Mouse (Mus musculus): ENCODE results near the gene Anxa9.
A peak's percentile ranks its signal among the peaks of the same experiment; 100 is the strongest.
"Not testable (repeated sequence)": the region's sequence is repeated elsewhere in the genome, so short reads cannot be mapped to it uniquely, and the experiment has no call there.

Anxa9 gene

GRCm38 (mm10) chr3:95307100-95307499, at the start of gene Anxa9:
TSS of gene Anxa9 (minus strand) at chr3:95307176.
- DNase-seq (ENCODE audit: extremely low read depth, low read depth), result no peak

DNA sequence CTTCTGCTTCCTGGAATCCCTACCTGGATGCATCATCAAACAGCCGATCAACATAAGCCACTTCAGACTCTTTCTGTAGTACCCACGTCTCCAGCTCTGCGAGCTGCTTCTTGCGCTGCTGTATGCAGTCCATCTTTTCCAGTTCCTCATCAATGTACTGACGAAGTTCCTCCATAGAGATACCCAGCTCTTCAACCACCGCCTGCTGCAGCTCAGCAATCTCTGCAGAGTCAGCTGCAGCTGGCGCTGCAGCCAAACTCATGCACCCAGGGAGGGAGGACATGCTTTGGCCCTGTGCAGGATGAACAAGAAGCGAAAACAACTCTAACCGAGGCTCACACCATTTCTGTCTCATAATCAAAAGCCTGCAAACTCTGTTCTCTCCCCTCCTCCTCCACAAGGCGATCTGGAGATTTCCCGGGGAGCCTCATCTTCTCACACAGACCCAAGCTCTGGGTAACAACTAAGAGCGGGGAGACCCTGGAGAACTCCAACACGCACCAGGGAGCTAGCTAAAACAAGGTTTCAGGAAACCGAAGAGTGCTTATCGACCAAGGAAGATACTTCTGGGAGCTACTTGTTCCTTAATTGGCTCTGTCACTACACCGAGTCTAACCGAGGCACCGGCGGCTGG, 49.1 kb upstream of the Anxa9 start:
- DNase-seq (ENCODE audit: extremely low read depth, low read depth), result not testable (repeated sequence)

- DNase-seq (ENCODE audit: extremely low read depth, low read depth), result peak; percentile 75
These were observed 42.5 kb upstream of the Anxa9 start for GRCm38 (mm10) chr3:95349491-95349890.

GRCm38 (mm10) chr3:95348343-95348742, 41.4 kb upstream of the Anxa9 start:
- not testable (repeated sequence) for DNase-seq (ENCODE audit: extremely low read depth, low read depth)

DNA sequence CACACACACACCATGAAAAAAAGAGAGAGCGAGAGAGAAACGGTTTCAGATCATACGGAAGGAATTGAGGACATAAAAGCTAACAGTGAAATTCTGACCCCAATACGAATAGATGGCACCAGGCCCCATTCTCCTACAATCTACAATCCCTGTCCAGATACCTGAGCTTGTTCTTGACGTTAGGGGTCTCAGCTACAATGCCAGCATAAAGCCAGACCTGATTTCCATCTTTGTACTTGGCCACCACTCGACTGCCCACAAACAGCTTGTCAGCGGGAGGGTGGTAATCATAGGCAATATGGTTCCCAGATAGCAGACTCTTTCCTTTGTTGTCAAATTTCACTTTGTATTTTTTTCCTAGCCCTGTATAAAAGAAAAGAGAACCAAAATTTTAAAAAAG, 39.5 kb upstream of the Anxa9 start:
- DNase-seq (ENCODE audit: extremely low read depth, low read depth), result no peak

DNA sequence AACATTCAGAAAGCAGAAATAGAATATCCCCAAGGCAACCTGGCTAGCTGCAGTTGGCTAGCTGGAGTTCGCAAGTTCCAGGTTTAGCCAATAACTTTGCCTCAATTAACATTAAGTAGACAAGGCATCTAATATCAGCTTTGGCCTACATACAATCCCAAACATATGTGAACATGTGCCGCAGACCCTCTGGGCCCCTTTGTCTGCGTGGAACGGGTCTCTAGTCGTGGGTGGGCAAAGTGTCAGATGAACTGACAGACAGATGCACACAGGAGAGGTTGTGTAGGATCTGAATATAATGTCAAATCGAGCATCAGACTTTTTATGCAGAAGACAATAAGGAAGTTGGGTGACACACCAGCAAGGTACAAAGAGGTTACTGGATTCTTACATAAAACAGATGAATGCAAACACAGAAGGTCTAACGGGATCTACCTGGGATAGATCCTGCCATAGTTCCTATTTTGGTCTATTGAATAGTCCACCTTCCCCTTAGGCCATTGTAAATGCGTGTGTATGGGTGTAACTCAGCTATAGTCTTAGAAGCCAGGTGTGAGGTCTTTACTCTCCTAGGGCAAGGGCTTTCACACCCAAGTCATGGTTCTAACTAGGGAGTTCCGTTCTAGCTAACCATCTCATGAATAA, 36.5 kb upstream of the Anxa9 start:
- DNase-seq (ENCODE audit: extremely low read depth, low read depth), result not testable (repeated sequence)

- DNase-seq (ENCODE audit: extremely low read depth, low read depth), result no peak
These were observed 31.3 kb upstream of the Anxa9 start for GRCm38 (mm10) chr3:95338251-95338650.

DNA sequence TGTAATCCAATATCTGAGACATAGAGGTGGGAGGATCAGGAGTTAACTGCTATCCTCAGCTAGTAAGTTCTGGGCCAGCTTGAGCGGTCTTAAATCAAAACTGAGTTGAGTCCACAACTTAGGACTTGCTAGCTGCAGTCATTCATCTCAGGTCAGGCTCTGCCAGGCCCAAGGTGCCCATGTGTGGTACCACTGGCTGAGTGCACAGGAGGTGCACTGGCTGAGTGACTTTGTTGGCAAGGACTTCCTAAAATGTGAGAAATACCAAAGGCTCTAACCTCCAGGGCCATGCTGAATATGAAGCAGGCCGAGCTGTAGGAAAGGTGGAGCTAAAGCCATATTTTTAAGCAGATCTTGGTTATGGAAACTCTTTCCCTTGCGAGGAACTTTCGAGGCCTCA, 30.4 kb upstream of the Anxa9 start:
- no peak for DNase-seq (ENCODE audit: extremely low read depth, low read depth)

- no peak for DNase-seq (ENCODE audit: extremely low read depth, low read depth)
These were observed 24.6 kb upstream of the Anxa9 start for GRCm38 (mm10) chr3:95331528-95331927.

GRCm38 (mm10) chr3:95328803-95329404, 21.9 kb upstream of the Anxa9 start:
- DNase-seq (ENCODE audit: extremely low read depth, low read depth), result no peak

DNA sequence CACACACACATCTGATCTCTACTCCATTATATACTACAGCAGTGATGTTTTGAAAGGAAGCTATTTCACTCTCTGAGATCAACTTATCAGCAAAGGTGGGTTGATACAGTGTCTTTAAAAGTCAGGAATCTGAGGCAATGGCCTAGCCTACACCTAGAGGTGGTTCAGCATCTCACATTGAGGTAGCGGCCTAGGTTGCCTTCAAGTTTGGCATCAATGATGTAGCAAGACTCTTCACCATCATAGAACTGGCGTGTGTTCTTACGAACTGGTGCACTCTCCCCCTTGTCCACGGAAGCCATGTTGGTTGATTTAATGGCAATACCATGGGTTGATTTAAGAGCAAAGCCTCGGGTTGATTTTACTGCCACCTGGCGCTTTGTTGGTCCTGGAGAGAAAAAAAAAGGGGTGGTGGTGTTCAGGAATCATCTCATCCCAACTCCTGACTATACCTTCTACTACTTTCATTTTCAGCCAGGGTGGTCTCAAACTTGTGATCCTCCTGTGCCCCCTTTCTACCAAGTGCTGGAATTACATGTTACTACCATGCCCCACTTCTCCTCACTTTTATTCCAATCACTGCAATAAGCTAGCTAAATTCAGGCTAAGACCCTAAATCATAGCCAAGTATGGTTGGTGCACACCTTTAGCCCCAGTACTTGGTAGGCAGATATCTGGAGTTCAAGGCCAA, 17.6 kb upstream of the Anxa9 start:
- DNase-seq (ENCODE audit: extremely low read depth, low read depth), result no peak

GRCm38 (mm10) chr3:95323429-95323828, 16.5 kb upstream of the Anxa9 start:
- DNase-seq (ENCODE audit: extremely low read depth, low read depth), result no peak

GRCm38 (mm10) chr3:95319701-95320625, 13.0 kb upstream of the Anxa9 start:
- no peak for DNase-seq (ENCODE audit: extremely low read depth, low read depth)

DNA sequence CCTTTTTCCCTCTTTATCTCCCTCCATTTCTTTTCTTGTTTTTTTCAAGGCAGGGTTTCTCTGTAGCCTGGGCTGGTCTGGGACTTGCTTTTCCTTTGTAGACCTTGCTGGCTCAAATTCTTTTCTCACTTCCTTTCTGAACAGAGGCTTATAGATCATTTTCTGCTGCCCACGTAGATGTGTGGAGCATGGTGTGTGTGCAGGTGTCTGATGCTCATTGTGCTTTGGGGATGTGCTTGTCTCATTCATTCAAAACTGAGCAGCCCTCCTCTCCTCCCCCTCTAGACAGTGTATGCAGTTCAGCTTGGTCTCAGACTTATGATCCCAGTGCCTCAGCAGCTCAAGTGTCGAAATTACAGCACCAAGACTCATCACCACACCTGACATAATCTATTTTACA, 12.1 kb upstream of the Anxa9 start:
- no peak for DNase-seq (ENCODE audit: extremely low read depth, low read depth)

DNA sequence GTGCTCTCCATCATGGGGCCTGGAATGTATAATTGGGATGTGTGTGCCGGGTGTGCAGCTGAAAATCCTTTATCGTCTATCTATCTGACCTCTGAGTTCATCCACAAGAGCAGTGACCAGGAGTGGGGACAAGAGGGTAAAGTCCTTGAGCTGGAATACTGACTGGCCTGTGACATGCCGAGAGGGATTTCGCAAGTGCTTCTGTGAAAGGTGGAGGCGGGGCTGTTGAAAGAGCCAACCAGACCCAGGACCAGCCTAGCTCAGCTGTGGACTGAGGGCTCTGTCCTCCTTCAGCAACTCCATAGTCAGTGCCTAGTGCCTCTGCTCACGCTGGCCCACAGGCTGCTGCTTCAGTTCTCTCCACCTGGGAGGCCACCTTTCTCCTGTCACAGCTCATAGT, 11.6 kb upstream of the Anxa9 start:
- DNase-seq (ENCODE audit: extremely low read depth, low read depth), result no peak

DNA sequence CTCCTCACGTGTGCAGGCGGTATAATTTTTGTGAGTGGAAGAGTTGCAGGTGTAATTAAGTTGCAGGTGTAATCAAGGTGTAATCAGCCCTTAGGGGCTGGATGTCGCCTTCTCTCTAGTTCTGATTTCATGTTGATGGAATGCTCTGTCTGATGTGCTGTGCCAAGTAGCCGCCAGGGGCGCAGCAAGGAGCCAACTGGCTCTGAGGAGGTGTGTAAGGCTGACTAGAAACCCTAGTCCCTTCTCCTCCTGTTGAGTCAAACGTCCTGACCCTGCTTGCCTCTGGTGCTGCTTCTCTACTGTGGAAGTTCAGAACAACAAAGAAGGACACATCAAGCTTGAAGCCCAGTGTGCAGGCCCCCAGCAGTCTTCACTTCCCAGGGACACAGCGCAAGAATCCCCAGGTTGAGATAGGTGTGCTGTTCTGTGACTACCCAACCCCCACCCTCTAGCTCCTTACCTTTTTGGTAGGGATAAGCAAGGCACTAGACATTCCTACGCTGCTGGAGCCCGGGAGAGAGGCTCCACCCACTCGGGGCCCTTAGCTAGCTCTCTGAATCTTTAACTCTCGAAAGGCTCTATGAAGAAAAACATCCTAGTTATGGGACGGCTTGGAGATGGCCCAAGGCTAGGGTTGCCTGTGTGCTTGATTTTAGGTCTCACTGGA, 10.6 kb upstream of the Anxa9 start:
- peak; percentile 67 for DNase-seq (ENCODE audit: extremely low read depth, low read depth)

- DNase-seq (ENCODE audit: extremely low read depth, low read depth), result peak; percentile 76
These were observed 9.0 kb upstream of the Anxa9 start for GRCm38 (mm10) chr3:95315844-95316550.

DNA sequence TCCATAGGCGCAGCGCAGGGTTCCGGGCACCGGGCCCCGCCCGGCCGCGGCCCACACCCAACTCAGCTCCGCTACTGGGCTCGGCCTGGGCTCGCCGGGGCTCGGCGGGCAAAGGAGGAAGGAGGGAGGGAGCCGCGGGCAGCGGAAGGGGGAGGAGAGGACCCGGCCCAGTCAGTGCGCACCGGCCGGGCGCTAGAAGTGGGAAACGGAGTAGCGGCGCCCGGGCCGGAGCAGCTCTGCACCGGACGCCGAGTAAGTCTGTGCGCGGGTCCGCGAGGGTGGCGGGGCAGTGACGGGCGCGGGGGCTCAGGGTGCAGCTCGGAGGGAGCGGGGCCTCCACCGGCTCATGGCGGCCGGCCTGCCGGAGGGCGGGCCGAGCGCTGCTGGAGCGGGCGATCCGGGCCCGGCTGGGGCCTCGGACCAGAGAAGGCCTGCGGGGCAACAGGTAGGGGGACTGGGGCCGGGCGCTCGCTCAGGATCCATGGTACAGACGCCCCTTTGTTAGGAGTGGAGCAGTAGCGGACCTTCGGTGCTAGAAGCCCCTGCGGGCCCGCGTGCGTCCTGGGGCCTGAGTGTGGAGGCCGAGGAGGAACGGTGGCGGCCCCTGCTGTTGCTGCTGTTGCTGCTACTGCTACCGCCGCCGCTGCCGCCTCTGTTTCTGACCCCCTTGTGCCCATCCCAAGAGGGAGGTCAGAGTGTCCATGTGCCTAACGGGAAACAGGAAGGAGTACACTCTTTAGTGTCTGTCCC, 8.3 kb upstream of the Anxa9 start:
- peak; percentile 73 for DNase-seq (ENCODE audit: extremely low read depth, low read depth)

GRCm38 (mm10) chr3:95314486-95315093, 7.6 kb upstream of the Anxa9 start, which contains the start of gene Cers2:
TSS of gene Cers2 (plus strand) at chr3:95314791.
- peak; percentile 61 for DNase-seq (ENCODE audit: extremely low read depth, low read depth)
